Mouse (Mus musculus) stomach, postnatal 0 days (tissue): Measurements from ENCODE around the gene Dpp9. TPM values are rescaled to one million over a fixed set of nuclear protein-coding genes. Genes with fewer than 3 reads are reported as not detected.

Experiments used
- ATAC-seq: fragments of 200-750 bp; cut with Nextera tagmentation; 2 replicates; pipeline ENCODE4 v1.8.0; 2017; ENCODE audit not compliant: low FRiP score, low TSS enrichment
- DNase-seq: peaks from one replicate; pipeline ENCODE4 v3.0.0-alpha.2; 2016; ENCODE audit warnings: low spot score
- H3K27ac ChIP-seq: fragments of 300-500 bp; sonication (generic); replicated peaks from 2 replicates; pipeline ENCODE4 v1.5.1; 2014; ENCODE audit warnings: mild to moderate bottlenecking, control low read depth
- H3K27me3 ChIP-seq: fragments of 300-500 bp; sonication (generic); 2 replicates; pipeline ENCODE4 v1.6.1; 2014; ENCODE audit warnings: low read length; ENCODE audit not compliant: control insufficient read depth, insufficient read depth
- H3K36me3 ChIP-seq: fragments of 300-500 bp; sonication (generic); 2 replicates; pipeline ENCODE4 v1.6.1; 2014; ENCODE audit warnings: low read length, mixed read lengths; ENCODE audit not compliant: control insufficient read depth, insufficient read depth
- H3K4me1 ChIP-seq: fragments of 300-500 bp; sonication (generic); replicated peaks from 2 replicates; pipeline ENCODE4 v1.6.1; 2014; ENCODE audit warnings: antibody characterized with exemption; ENCODE audit not compliant: control insufficient read depth, insufficient read depth
- H3K4me2 ChIP-seq: fragments of 300-500 bp; sonication (generic); replicated peaks from 2 replicates; pipeline ENCODE4 v1.6.1; 2014; ENCODE audit warnings: low read depth, mild to moderate bottlenecking, control low read depth, moderate library complexity
- H3K4me3 ChIP-seq: fragments of 300-500 bp; sonication (generic); 2 replicates; pipeline ENCODE4 v1.5.1; 2014; ENCODE audit warnings: low read depth, low read length, control low read depth
- H3K9ac ChIP-seq: fragments of 300-500 bp; sonication (generic); 2 replicates; pipeline ENCODE4 v1.6.1; 2014; ENCODE audit warnings: mild to moderate bottlenecking, low read length, control low read depth, mixed read lengths
- H3K9me3 ChIP-seq: fragments of 300-500 bp; sonication (generic); 2 replicates; pipeline ENCODE4 v1.6.1; 2016; ENCODE audit warnings: low read length; ENCODE audit not compliant: control insufficient read depth
- CTCF ChIP-seq: IDR thresholded peaks from 2 replicates; pipeline ENCODE4 v1.5.1; 2016; ENCODE audit warnings: antibody characterized with exemption, low read depth, mild to moderate bottlenecking, moderate library complexity
- EP300 ChIP-seq: optimal IDR thresholded peaks from 2 replicates; pipeline ENCODE3; 2016; ENCODE audit warnings: antibody characterized with exemption
- WGBS: fragments of 180-500 bp; shearing (Covaris S2); extraction: QIAGEN DNeasy Blood & Tissue Kit; methylation state at CpG from one replicate; pipeline ENCODE4 v1.1.7; 2014; 5-methylcytosine and 5-hydroxymethylcytosine counted together
- polyA plus RNA-seq: library from polyadenylated mRNA; unstranded; fragments of >200 nt; fragmentation: Nextera tagmentation; extraction: Ambion mirVana; gene quantifications from 2 replicates; pipeline ENCODE4 v1.2.1, GENCODE M21; 2015

Dpp9 gene
- polyA plus RNA-seq, 1 experiment from 2014 or later = 13.8 TPM

GRCm38 (mm10) chr17:56148790-56149618 lies 69.7 kb downstream of the Dpp9 start:
- Histone ChIP-seq H3K9ac (peak overlapping the region; percentile 8; the same call in 1 of the 2 replicates), H3K27ac (no peak overlapping the region), H3K4me2 (peak overlapping the region; percentile 27), H3K9me3 (no peaks in the 10 kb centered on the region), H3K4me3 (no peak overlapping the region), H3K4me1 (no peaks in the 10 kb centered on the region), H3K36me3 (no peaks in the 10 kb centered on the region), H3K27me3 (no peaks in the 10 kb centered on the region; the same call in 1 of the 2 replicates)
- WGBS = 4% methylated on average over 26 of the region's 30 CpGs
- ATAC-seq = 0 out of 2 replicates have a peak, but pooled peaks have one; percentile 19
- TF ChIP-seq CTCF (no peak), EP300 (no peak)
- no peak for DNase-seq

GRCm38 (mm10) chr17:56148280-56148679 lies 70.4 kb downstream of the Dpp9 start:
- H3K27me3 ChIP-seq = no peaks in the 10 kb centered on the region; the same call in 1 of the 2 replicates
- no peak for ATAC-seq
- WGBS = 22% methylated on average over 9 of the region's 9 CpGs

GRCm38 (mm10) chr17:56147420-56147819 lies 71.3 kb downstream of the Dpp9 start:
- 54% methylated on average over 12 of the region's 12 CpGs for WGBS
- Histone ChIP-seq H3K4me3 (no peak overlapping the region), H3K9me3 (no peaks in the 10 kb centered on the region), H3K4me2 (no peak overlapping the region), H3K4me1 (no peaks in the 10 kb centered on the region), H3K9ac (no peak overlapping the region), H3K36me3 (no peaks in the 10 kb centered on the region), H3K27me3 (no peaks in the 10 kb centered on the region; the same call in 1 of the 2 replicates), H3K27ac (no peak overlapping the region)
- no peak for TF ChIP-seq EP300
- no peak for TF ChIP-seq CTCF
- no peak for DNase-seq
- no peak for ATAC-seq

More at GRCm38 (mm10) chr17:56148280-56148679, 70.4 kb downstream of the Dpp9 start:
- no peaks in the 10 kb centered on the region for H3K9me3 ChIP-seq
- DNase-seq = no peak
- H3K27ac ChIP-seq = no peak overlapping the region
- no peaks in the 10 kb centered on the region for H3K36me3 ChIP-seq
- no peak overlapping the region for H3K9ac ChIP-seq
- no peak overlapping the region for H3K4me2 ChIP-seq
- no peaks in the 10 kb centered on the region for H3K4me1 ChIP-seq
- H3K4me3 ChIP-seq = no peak overlapping the region
- TF ChIP-seq CTCF (no peak), EP300 (no peak)

- WGBS = 14% methylated on average over 9 of the region's 9 CpGs
- Histone ChIP-seq H3K4me1 (0 out of 2 replicates have a peak, but pooled peaks cover 3% of the 10 kb centered on the region), H3K4me3 (no peak overlapping the region), H3K9ac (no peak overlapping the region), H3K27me3 (peaks cover 2% of the 10 kb centered on the region; the same call in 1 of the 2 replicates), H3K36me3 (no peaks in the 10 kb centered on the region), H3K27ac (no peak overlapping the region), H3K4me2 (no peak overlapping the region), H3K9me3 (no peaks in the 10 kb centered on the region)
- DNase-seq (no peak), ATAC-seq (no peak)
- TF ChIP-seq CTCF (no peak), EP300 (no peak)
These were observed 72.6 kb downstream of the Dpp9 start for GRCm38 (mm10) chr17:56146131-56146530.

GRCm38 (mm10) chr17:56144546-56144945 lies 74.2 kb downstream of the Dpp9 start:
- no peak overlapping the region for H3K27ac ChIP-seq
- no peak overlapping the region for H3K9ac ChIP-seq
- WGBS = 71% methylated on average over 9 of the region's 9 CpGs
- DNase-seq = no peak
- no peak overlapping the region for H3K4me3 ChIP-seq
- no peak for ATAC-seq
- H3K27me3 ChIP-seq = peaks cover 2% of the 10 kb centered on the region; the same call in 1 of the 2 replicates
- 0 out of 2 replicates have a peak, but pooled peaks cover 4% of the 10 kb centered on the region for H3K4me1 ChIP-seq
- no peaks in the 10 kb centered on the region for H3K9me3 ChIP-seq
- TF ChIP-seq EP300 (no peak), CTCF (no peak)
- H3K36me3 ChIP-seq = no peaks in the 10 kb centered on the region
- H3K4me2 ChIP-seq = no peak overlapping the region
